ENCODE assay signal across 12 mouse cellular contexts in the genomic region with DNA sequence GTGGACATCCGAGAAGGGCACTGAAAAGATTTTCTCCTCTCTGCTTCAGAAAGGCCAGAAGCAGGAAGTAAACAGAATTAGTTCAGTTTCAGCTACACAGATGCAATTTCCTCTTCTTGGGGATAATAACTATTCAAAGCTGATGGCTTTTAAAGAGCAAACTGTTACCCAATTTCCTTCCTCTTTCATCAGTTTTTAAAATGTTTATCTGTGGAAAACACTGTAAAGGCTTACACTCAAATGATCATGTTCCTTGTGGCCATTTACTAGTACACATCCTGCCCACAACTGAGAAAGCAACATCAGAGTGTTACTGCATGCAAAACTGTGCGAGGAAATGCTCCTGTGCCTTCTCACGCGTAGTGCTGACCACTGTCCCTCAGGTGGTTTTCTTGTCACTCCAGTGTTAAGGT.
DNase-seq lines count a peak whose midpoint lies in the region; ATAC-seq and TF ChIP-seq lines count a peak whose summit lies in the region.
"Had no signal": no experiment of that assay in that cellular context is flagged by ENCODE, and none has a peak within 500 bp of the region (broad histone marks: within the 10 kb centered on the region; RNA-seq: fewer than 3 reads in every experiment).

No protein-coding gene starts in this region.

- H3K36me3 ChIP-seq in heart, embryonic 12.5 days = no peaks in the 10 kb centered on the region
- no peaks in the 10 kb centered on the region for H3K36me3 ChIP-seq in spleen, adult 2 months (ENCODE audit: control insufficient read depth, insufficient read depth, low read length)
- H3K36me3 ChIP-seq in liver, embryonic 15.5 days (replicated peaks) = no peaks in the 10 kb centered on the region
- H3K36me3 ChIP-seq in small intestine, adult 2 months (ENCODE audit: control insufficient read depth, insufficient read depth, low read length) = no peaks in the 10 kb centered on the region
- H3K36me3 ChIP-seq: hindbrain, embryonic 15.5 days; limb, embryonic 15.5 days had no signal

- ATAC-seq in heart, embryonic 12.5 days (ENCODE audit: insufficient number of reproducible peaks, low FRiP score) = no peak
- ATAC-seq in liver, embryonic 15.5 days (ENCODE audit: insufficient read depth) = peak; percentile 47; the same call in 1 of the 2 replicates

- 69% methylated on average over 4 of the region's 4 CpGs for WGBS in heart, embryonic 12.5 days
- 10% methylated on average over 4 of the region's 4 CpGs for WGBS in spleen, adult 2 months
- 14% methylated on average over 4 of the region's 4 CpGs for WGBS in liver, embryonic 15.5 days (ENCODE audit: insufficient replicate concordance)
- 66% methylated on average over 4 of the region's 4 CpGs for WGBS in small intestine, adult 2 months

- TF ChIP-seq CTCF in spleen, adult 2 months (IDR thresholded peaks at IDR 0.05; ENCODE audit: extremely low read depth, insufficient read depth, insufficient read length, insufficient replicate concordance) = no peak
- no peak for TF ChIP-seq CTCF in small intestine, adult 2 months (IDR thresholded peaks at IDR 0.05; ENCODE audit: extremely low read depth, insufficient read length, insufficient replicate concordance, low read depth, low read length)

- H3K4me1 ChIP-seq in heart, embryonic 12.5 days (replicated peaks) = no peaks in the 10 kb centered on the region
- H3K4me1 ChIP-seq in spleen, adult 2 months (ENCODE audit: control insufficient read depth, insufficient read depth, insufficient read length) = no peaks in the 10 kb centered on the region; the same call in 1 of the 2 replicates
- no peaks in the 10 kb centered on the region for H3K4me1 ChIP-seq in liver, embryonic 15.5 days (replicated peaks)
- H3K4me1 ChIP-seq in small intestine, adult 2 months (ENCODE audit: control insufficient read depth, insufficient read depth, insufficient read length, low read length) = no peaks in the 10 kb centered on the region
- H3K4me1 ChIP-seq: limb, embryonic 15.5 days had no signal

- no peak overlapping the region for H3K4me3 ChIP-seq in heart, embryonic 12.5 days
- no peak overlapping the region for H3K4me3 ChIP-seq in spleen, adult 2 months (ENCODE audit: extremely low read depth, insufficient read depth, insufficient read length)
- H3K4me3 ChIP-seq in liver, embryonic 15.5 days (replicated peaks) = no peak overlapping the region
- no peak overlapping the region for H3K4me3 ChIP-seq in small intestine, adult 2 months (ENCODE audit: low read depth, low read length)
- H3K4me3 ChIP-seq: hindbrain, embryonic 15.5 days; limb, embryonic 15.5 days; myocyte had no signal

- DNase-seq in heart, adult 9 months (ENCODE audit: low spot score in 2 of 2) = peak; percentile 10 to 68
- peak; percentile 19 to 47 for DNase-seq in spleen, adult 2 months (ENCODE audit: low read depth in 1 of 2, low spot score in 2 of 2)
- no peak for DNase-seq in spleen, postnatal 4 days (ENCODE audit: low spot score in 2 of 2)
- no peak for DNase-seq in thymus, postnatal 14 days
- DNase-seq in left cerebral cortex, postnatal 10 days (ENCODE audit: extremely low spot score in 1 of 2, low spot score in 2 of 2) = no peak
- DNase-seq: gastrocnemius, postnatal 36 days had no signal

- TF ChIP-seq POLR2A in spleen, adult 2 months (IDR thresholded peaks at IDR 0.05; ENCODE audit: low read depth, low read length) = no peak; the same call in 1 of the 2 replicates
- TF ChIP-seq POLR2A in small intestine, adult 2 months (IDR thresholded peaks at IDR 0.05; ENCODE audit: low read depth, low read length) = no peak

- no peak overlapping the region for H3K4me2 ChIP-seq in heart, embryonic 12.5 days
- no peak overlapping the region for H3K4me2 ChIP-seq in liver, embryonic 15.5 days
- H3K4me2 ChIP-seq: hindbrain, embryonic 15.5 days; limb, embryonic 15.5 days had no signal

- H3K9ac ChIP-seq in heart, embryonic 12.5 days = no peak overlapping the region
- no peak overlapping the region for H3K9ac ChIP-seq in liver, embryonic 15.5 days
- H3K9ac ChIP-seq: hindbrain, embryonic 15.5 days; limb, embryonic 15.5 days had no signal

- intact Hi-C loops in left cerebral cortex, postnatal 10 days (cut with DNase I) = no loop called here

- no peak overlapping the region for H3K27ac ChIP-seq in heart, embryonic 12.5 days (ENCODE audit: poor library complexity, severe bottlenecking)
- peak overlapping the region; percentile 72 for H3K27ac ChIP-seq in spleen, adult 2 months (ENCODE audit: insufficient read depth, low read length)
- H3K27ac ChIP-seq in liver, embryonic 15.5 days (replicated peaks) = no peak overlapping the region
- H3K27ac ChIP-seq in small intestine, adult 2 months (ENCODE audit: insufficient read depth, low read depth, low read length) = 0 out of 2 replicates have a peak overlapping the region, but pooled peaks have one; percentile 34
- H3K27ac ChIP-seq: hindbrain, embryonic 15.5 days; limb, embryonic 15.5 days had no signal

- H3K27me3 ChIP-seq in heart, embryonic 12.5 days (replicated peaks) = no peaks in the 10 kb centered on the region
- H3K27me3 ChIP-seq in spleen, adult 2 months (ENCODE audit: control insufficient read depth, insufficient read depth, low read length) = no peaks in the 10 kb centered on the region
- H3K27me3 ChIP-seq in liver, embryonic 15.5 days = no peaks in the 10 kb centered on the region
- H3K27me3 ChIP-seq in small intestine, adult 2 months (ENCODE audit: control insufficient read depth, insufficient read depth, low read length) = no peaks in the 10 kb centered on the region
- H3K27me3 ChIP-seq: hindbrain, embryonic 15.5 days; limb, embryonic 15.5 days had no signal

- no peaks in the 10 kb centered on the region for H3K9me3 ChIP-seq in heart, embryonic 12.5 days (replicated peaks)
- no peaks in the 10 kb centered on the region for H3K9me3 ChIP-seq in liver, embryonic 15.5 days (replicated peaks)
- H3K9me3 ChIP-seq: hindbrain, embryonic 15.5 days; limb, embryonic 15.5 days had no signal

Comparison
In these comparisons a context has a peak if more than half of its experiments do, and no peak if none do; other contexts are left out.
1. DNase-seq: peak in heart, adult 9 months (2 of 2) and spleen, adult 2 months (2 of 2); none in spleen, postnatal 4 days (0 of 2), thymus, postnatal 14 days (single experiment) and left cerebral cortex, postnatal 10 days (0 of 2).
2. H3K27ac ChIP-seq: peak in spleen, adult 2 months (single experiment) and small intestine, adult 2 months (single experiment); none in heart, embryonic 12.5 days (single experiment) and liver, embryonic 15.5 days (single experiment).